Mouse (Mus musculus) lung, postnatal 25 days (tissue): ENCODE data around the gene Ppm1n.

Source experiments
- DNase-seq: peaks from one replicate; pipeline ENCODE4 v3.0.0; 2022; ENCODE audit warnings: low spot score

Gene Ppm1n

DNA sequence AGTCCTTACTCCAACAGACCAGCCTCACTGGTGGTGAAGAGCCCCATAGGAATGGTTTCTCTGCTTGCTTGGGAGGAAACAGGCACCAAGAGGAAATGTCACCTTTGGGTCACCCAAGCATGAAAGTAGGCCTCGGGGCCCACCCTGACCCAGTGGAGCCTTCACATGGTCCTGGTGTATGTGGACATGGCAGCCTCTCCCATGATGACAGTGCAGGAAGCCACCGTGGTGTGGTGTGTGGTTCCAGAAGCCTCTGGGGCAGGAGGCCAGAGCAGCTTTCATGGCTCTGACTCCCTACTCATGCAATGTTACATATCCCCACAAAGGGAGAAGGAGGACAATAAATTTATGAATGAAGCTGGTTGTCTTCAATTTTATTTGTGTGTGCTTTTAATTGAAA is 32.4 kb downstream of the Ppm1n start:
- DNase-seq: no peak

DNA sequence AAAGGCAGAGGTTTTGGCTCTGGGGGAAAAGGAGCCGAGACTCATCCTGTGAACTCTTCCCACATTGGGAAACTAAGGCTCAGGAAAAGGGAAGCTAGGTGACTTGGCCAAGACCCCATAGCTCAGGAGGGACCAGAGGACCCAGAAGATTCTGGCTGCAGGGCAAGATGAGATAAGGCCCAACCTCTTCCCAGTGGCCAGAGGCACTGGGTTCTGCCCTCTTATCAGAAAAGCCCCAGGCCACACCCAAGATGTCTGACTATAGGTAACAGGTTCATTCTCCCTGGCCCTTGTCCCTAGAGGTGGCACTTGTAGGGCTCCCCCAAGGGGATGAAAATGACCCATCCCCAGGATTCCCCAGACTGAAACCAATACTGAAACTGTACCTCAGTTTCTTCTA is 33.0 kb downstream of the Ppm1n start:
- DNase-seq: no peak

DNA sequence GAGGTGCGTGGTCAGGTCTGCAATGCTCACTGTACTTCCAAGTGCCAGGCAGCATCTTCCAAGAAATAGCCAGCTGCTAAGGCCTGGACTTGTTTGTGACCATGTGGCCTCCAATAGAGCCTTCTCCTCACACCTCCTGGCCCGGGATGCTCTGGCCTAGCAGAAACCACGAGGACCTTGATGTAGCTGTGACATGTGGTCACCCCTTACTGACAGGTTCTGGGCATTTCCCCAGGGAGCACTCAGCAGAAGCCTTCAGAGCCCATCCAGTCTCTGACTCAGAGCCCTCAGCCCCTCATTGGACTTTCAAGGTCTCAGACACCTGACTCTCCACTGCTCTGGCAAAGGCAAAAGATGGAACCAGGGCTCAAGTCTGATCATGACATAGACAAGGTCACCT is 34.8 kb downstream of the Ppm1n start:
- DNase-seq: no peak

DNA sequence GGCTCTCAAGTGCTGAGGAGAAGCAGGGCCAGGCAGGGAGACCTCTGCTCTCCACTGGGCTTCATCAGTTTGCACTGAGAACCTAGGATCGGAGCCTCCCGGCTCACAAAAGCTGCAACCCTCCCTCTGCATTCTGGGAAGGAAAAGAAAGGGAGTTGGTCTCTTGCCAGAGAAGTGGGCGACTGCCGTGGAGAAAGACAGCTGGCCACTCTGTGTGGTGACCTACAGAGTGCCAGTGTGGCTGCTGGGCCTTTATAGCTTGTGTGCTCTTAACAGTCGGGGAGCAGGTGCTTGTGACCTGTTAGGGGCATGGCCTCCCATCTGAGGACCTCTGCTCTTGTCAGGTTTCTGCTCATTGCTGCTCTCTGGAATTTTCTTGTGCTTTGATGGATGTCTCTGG is 36.0 kb downstream of the Ppm1n start:
- no peak for DNase-seq

DNA sequence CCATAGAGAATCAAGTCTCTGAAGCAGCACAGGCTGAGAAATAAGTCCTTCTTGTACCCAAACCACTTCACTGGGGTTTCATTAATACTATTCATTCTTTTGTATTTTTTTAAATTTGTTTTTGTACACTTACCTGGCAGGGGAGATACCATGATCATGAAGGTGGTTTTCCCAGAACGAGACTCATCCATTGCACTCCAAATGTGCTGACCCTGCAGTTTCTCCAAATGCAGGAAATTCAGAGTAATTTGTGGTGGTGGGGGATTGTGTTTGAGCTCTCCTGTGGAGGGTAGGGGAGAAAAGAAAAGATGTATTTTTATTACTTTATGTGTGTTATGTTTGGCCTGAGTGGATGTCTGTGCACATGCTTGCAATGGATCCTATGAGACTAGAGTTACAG is 37.9 kb downstream of the Ppm1n start:
- no peak for DNase-seq

DNA sequence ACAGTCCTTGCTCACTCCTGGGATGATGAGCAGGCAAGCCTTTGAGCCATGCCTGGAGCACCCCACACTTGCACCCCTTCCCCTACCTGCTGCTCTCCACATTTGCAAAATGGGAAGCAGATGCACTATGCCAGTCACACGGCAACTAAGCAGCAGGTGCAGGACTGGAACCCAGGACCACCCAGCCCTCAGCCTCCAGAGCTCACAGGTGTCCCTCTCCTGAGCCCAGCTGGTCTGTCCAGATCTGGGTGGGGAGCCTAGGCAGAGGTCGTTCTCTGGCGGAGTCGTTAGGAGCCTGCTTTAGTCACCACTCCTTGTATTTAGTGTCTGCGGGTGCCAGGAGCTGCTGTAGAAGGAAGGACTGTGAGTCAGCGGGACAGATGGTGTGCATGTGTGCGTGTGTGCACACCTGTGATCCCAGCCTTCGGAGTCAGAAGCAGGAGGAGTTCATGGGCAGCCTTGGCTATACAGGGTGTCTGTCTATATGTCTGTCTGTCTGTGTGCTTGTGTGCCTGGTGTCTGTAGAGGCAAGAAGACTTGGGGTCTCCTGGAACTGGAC is 38.9 kb downstream of the Ppm1n start:
- no peak for DNase-seq

DNA sequence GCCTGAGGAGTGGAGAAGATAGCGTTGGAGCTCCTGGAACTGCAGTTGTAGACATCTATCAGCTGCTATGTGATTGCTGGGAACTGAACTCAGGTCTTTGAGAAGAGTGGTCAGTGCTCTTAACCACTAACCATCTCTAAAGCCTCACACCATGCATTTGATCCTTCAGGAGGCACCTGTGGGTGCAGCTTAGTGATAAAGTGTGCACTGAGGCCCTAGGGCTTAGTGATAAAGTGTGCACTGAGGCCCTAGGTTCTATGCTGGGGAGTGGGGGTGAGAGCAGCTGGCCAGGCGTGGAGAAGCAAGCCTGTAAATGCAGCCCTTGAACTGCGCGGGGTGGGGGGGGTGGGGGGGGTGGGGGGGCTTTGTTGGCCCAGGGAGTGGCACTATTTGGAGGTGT is 39.9 kb downstream of the Ppm1n start:
- DNase-seq: no peak

DNA sequence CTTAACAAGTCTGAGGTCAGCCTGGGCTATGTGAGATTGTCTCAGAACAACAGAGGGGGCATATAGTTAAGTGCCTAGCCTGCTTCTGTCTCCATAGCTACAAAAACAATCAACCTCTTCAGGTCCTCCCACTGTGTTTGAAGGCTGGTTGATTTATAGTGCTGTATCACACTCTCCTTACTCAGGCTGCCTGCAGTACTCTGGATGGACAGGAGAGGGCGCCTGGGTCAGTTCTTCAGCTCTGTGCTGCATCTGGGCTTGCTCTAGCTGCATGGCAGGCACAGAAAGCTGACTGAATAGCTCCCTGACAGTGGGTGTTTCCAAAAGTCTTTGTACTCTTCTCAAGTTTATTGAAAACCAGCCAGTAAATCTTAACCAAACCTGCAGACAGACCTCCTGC is 40.4 kb downstream of the Ppm1n start:
- peak; percentile 91 for DNase-seq

DNA sequence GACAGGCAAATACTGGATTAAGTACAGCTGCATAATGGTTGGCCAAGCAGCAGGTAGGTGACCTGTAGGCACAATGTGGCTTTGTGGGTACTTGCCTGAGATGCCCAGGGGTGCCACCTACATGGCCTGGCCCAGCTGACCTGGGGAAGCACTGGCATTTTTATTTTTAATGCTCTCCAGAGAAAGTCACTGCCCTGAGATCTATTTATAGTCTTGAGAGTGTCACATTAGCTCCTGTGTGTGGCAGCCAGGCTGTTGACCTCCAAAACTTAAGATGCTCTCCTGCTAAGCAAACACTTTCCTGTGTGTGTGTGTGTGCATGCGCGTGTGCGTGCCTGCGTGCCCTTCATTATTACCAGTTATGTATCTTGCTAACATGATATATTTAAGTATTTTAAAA is 41.5 kb downstream of the Ppm1n start:
- peak; percentile 66 for DNase-seq

DNA sequence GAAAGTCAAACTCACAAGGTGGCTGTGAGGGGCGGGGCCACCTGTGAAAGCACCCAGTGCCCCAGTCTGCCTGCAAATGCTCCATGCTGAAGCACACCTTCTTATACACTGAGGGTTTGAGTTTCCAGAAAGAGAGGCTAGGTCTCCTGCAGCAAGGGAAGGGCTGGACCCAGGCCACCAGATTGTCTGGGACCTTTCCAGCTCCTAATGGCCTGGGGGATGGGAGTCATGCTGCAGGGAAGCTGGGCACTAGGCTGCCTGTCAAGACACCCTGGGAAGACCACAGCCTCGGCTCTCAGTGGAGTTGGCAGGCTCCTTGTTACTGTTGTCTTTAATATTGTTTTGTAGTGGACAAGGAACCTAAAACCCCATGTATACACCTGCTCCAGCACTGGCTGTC is 43.5 kb downstream of the Ppm1n start:
- DNase-seq: no peak

DNA sequence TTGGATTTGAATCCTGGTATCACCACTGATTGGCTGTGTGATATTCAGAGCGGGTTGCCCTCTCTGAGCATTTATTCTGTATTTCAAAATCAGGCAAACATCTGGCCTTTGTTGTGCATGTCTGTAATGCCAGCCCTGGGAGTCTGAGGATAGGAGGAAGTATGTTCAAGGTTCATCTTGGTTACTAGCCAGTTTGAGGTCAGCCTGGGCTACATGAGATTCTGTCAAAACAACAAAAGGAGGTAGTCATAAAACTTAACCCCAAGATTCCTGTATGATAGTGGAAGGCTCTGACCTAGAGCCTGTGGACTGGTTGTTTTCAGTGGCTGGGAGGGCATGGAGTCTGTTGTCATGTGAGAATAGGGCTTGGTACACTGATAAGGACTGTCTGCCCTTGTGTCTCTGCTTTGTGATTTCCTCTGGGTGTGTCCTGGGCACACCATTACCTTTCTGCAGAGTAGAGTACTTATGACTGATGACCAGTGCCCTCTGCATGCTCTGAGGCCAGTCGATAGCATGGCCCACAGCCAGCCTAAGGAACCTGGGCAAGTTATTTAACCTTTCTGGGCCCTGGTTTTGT is 44.7 kb downstream of the Ppm1n start:
- no peak for DNase-seq

DNA sequence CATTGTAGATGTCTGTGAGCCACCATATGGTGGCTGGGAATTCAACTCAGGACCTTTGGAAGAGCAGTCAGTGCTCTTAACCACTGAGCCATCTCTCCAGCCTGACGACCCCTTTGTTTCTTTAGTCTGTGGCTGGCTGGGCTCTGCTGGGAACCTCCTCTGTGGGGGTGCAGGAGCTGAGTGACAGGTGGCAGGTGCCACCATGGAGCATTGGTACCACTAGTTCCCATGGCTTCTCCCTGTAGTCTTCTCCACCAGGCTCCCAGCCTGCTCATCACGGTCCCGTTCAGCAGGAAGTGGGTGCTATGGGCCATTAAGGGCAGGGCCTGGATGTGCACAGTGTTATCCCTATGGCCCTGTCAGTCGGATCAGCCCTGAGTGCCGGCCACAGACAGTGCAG is 45.2 kb downstream of the Ppm1n start:
- DNase-seq: no peak

DNA sequence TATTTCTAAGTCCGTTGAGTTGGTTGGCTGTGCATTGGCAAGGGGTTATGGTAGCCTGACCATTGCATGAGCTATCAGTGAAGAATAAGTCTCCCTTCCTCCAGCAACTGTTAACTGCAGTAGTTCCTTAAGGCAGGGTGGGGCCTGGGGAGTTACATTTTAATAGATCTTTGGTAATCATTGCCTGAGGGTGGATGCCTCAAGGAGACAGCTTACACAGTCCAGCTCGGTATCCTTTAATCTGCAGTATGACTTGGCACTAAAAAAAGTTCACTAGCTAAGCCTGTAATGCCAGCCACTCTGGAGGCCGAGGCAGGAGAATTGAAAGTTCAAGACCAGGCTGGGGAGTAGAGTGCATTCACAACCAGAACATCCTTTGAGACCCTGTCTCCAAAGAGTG is 48.0 kb downstream of the Ppm1n start:
- no peak for DNase-seq

DNA sequence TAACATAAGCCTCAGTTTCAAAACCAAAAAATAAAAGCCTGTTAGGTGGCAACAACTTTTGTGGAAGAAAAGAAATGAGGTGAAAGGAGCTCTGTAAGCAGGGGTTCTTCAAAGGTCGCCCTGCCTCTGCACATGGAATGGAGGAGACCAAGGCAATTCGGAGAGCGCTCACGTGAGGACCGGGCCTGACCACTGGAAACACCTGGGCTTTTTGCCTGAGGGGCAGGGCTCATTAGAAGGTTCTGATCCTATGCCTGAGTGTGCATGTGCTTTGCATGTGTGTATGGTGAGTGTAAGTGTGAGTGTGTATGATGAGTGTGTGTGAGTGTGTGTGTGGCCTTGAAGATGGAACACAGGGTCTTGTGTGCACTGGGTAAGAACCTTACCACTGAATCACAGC is 49.0 kb downstream of the Ppm1n start:
- no peak for DNase-seq

DNA sequence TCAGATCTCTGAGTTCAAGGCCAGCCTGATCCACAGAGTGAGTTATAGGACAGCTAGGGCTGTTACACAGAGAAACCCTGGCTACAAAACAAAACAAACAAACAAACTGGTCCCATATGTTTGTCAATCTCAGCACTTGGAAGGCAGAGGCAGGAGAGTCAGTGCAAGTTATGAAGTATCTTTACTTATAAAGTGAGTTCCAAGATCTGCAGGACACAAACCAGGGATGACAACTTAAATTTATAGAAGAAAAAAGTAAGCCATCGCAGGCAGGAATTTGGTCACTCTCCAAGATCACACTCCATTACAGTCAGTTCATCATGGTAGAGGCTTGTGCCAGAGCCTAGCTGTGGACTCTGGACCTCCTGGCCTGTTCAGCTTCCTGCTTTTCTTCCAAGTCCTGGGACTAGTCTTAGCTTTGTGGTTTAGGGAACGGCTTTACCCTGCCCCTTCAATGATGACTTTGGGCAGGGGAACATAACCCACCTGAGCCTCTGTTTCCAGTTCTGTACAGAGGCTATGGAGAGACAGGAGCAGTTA is 49.8 kb downstream of the Ppm1n start:
- no peak for DNase-seq

DNA sequence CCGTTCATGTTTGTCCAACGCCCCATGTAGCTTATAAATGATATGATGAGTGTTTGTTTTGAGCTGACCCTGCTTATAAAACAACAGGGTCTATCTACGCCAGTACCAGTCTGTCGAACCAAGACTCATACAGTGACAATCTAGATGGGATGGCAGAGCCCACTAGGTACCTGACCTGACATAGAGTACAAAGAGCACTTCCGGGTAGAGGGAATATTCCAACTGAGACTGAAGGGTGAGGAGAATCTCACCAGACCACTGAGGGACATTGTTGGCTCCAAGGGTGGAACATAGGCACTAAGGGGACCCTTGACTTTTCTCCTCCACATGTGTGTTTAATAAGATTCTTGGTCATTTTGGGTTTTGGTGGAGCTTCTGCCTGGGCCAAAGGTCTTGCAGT is 50.5 kb downstream of the Ppm1n start:
- no peak for DNase-seq

DNA sequence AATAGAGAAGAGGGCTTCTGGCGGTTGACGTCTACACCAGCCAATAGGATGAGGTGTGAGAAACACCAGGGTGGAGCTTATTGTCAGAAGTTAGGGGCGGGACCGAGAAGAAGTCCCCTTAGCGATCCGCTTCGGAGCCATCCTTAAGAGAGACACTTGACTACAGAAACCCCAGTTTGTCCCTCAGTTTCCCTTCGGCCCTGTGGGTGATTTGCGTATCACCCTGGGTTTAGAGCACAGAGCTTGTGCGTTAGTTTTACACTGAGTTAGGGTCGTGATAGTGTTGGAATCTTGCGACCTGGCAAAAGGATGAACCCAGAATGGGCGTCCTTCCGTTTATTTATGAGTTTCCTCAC is 51.1 kb downstream of the Ppm1n start:
- DNase-seq: no peak

DNA sequence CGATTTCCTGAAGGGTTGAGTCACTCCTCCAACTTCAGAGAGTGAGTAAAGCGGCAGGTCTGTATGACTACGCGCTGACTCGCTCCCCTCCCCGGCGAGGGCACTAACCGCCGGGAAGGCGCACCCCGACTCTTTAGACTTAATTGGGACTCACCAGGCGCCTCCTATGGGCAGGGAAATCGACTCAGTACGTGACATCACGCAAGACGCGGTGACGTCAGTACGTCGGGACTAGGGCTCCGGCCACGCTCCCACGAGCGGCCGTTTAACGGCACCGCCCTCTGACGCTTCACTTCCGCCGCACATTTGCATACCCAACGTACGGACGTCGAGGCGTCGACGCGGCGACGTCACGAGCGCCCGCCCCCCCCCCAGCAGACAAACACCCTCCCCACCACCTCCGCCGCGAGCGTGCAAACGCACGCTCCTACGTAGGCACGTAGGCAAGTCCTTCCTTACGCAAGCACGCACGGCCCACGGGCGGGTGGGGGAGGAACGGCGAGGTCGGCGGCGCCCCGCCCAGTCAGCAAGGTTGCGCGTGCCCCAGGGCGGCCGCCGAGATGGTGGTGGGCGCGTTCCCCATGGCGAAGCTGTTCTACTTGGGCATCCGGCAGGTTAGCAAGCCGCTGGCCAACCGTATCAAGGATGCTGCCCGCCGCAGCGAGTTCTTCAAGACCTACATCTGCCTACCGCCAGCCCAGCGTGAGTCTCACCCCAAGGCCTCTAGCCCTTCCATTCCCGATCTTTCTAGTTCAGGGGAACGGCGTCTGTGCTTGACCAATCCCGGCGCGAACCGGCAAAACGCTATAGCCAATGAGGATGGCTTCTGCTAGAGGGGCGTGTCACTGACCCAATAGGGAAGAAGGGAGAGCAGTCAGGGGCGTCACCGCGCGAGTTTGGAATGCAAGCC is 51.7 kb downstream of the Ppm1n start, which contains the start of gene Opa3:
Gene Opa3 (plus strand): TSS at position 452 of the 910 bp plus-strand sequence.
- peak; percentile 100 for DNase-seq

DNA sequence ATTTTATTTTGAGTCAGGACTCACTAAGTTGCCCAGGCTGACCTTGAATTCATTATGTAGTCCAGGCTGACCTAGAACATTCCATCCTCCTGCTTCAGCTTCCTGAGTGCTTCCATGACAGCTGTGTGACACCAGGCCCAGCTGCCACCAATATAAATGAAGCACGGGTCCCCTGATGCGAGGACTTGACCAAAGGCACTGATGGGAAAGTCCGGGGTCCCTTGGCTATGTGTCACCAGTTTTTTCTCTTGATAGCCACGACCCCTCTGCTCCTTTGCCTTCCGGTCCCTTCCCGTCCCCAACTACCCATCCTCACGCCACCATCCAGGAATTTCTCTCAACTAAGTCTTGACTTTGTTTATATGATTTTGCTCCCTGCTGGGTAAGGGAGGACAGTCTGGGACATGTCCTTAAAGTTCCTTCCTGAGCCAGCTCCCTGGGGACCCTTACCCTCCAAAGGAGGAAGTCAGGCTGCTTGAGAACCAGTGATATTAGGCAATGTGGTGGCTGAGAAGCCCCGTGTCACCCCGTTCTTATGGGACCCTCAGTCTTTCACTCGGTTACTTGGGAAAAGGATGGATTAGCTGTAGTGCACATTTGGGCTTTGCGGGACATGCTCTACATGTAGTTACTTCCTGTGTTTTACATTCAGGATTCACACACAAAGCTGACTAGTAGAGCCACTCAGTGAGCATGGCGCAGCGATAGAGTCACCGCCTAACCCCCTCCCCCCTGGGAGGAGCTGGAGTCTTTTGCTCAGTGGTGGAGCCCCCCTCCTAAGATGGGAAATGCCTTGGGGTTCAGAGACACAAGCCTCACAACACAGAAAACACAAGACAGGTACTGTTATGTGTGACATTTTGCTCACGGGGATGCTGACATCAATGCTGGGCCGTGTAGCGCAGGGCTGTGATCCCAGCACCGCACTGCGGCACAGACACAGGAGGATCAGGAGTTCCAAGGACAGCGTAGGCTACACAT is 52.8 kb downstream of the Ppm1n start:
- no peak for DNase-seq
